Mouse (Mus musculus): ENCODE results near the gene Scrn1. TPM values are rescaled to one million over a fixed set of nuclear protein-coding genes. Genes with fewer than 3 reads are reported as not detected.

Scrn1 gene
- total RNA-seq (2023): not detected

GRCm38 (mm10) chr6:54565665-54566545 is at the start of gene Scrn1:
TSS of gene Scrn1 (minus strand) at chr6:54566489.

GRCm38 (mm10) chr6:54597208-54597607 is 30.9 kb upstream of the Scrn1 start, which contains the start of gene Fkbp14:
TSS of gene Fkbp14 (minus strand) at chr6:54597308.

GRCm38 (mm10) chr6:54594469-54595329 is 28.4 kb upstream of the Scrn1 start, which contains the start of gene Plekha8:
TSS of gene Plekha8 (plus strand) at chr6:54595111.

Other genes starting within 250 kb of the Scrn1 start
- 1.1 TPM for gene Prr15, start 240.7 kb downstream of the Scrn1 start, total RNA-seq (2023)
- 0.21 TPM for gene Wipf3, start 136.9 kb downstream of the Scrn1 start, total RNA-seq (2023)
- 6.4 TPM for gene Plekha8, start 28.6 kb upstream of the Scrn1 start, total RNA-seq (2023)
- 0.26 TPM for gene Fkbp14, start 30.8 kb upstream of the Scrn1 start, total RNA-seq (2023)
- gene Mturn, start 115.1 kb upstream of the Scrn1 start, total RNA-seq (2023): 42.4 TPM